Mouse (Mus musculus) hematopoietic stem cell, adult 5-6 weeks (primary cell): ENCODE measurements around the gene Ift52. TPM values are rescaled to one million over a fixed set of nuclear protein-coding genes. Genes with fewer than 3 reads are reported as not detected.
A peak's percentile ranks its signal among the peaks of the same experiment; 100 is the strongest.

Source experiments
- ATAC-seq, 2 experiments: fragments of 125-278 bp in 1 of 2; replicated peaks in 1 of 2; 2 replicates each; pipeline ENCODE4 v1.8.0; 2016 to 2017; ENCODE audit warnings: inconsistent platforms in 2 of 2, mild to moderate bottlenecking in 2 of 2, moderate number of reproducible peaks in 2 of 2, low read depth in 1 of 2, moderate TSS enrichment in 1 of 2; ENCODE audit not compliant: low FRiP score in 2 of 2, poor library complexity in 2 of 2, severe bottlenecking in 2 of 2, insufficient read depth in 1 of 2, low TSS enrichment in 1 of 2
- total RNA-seq: library from RNA; stranded (forward); fragments of 172-1452, 232-1000 nt; gene quantifications from 2 replicates; pipeline ENCODE4 v1.2.3, GENCODE M21; 2017

The Ift52 gene
- 27.9 and 30.3 TPM in 2 replicates for total RNA-seq

- ATAC-seq = peak; percentile 94 to 98
Measured at GRCm38 (mm10) chr2:163016916-163017743, at the start of gene Ift52. Gene Ift52 (plus strand): TSS chr2:163017354.

- peak; percentile 65 to 74 for ATAC-seq
Measured at GRCm38 (mm10) chr2:162968357-162968756, 48.8 kb upstream of the Ift52 start.

- ATAC-seq = no peak
Measured at GRCm38 (mm10) chr2:162969101-162969500, 48.1 kb upstream of the Ift52 start.

- ATAC-seq = no peak
Measured at GRCm38 (mm10) chr2:162970896-162971295, 46.3 kb upstream of the Ift52 start.

GRCm38 (mm10) chr2:162972752-162973151 is 44.4 kb upstream of the Ift52 start:
- ATAC-seq = no peak

GRCm38 (mm10) chr2:162973206-162973605 is 43.9 kb upstream of the Ift52 start:
- no peak for ATAC-seq

- no peak for ATAC-seq
Measured at GRCm38 (mm10) chr2:162973637-162974036, 43.5 kb upstream of the Ift52 start.

GRCm38 (mm10) chr2:162975157-162975775 is 41.9 kb upstream of the Ift52 start:
- ATAC-seq = no peak

GRCm38 (mm10) chr2:162976001-162976400 is 41.2 kb upstream of the Ift52 start:
- peak; percentile 84 to 89 for ATAC-seq

GRCm38 (mm10) chr2:162984381-162984780 is 32.8 kb upstream of the Ift52 start:
- no peak for ATAC-seq

- no peak; a peak in 1 of 4 replicates for ATAC-seq
Measured at GRCm38 (mm10) chr2:162985923-162986322, 31.2 kb upstream of the Ift52 start.

GRCm38 (mm10) chr2:162986764-162987163 is 30.4 kb upstream of the Ift52 start:
- ATAC-seq = no peak

- ATAC-seq = no peak
Measured at GRCm38 (mm10) chr2:162987218-162987617, 29.9 kb upstream of the Ift52 start, which contains the start of gene Sgk2. Gene Sgk2 (plus strand): TSS chr2:162987330.

- no peak for ATAC-seq
Measured at GRCm38 (mm10) chr2:162988235-162988634, 28.9 kb upstream of the Ift52 start.

- no peak for ATAC-seq
Measured at GRCm38 (mm10) chr2:162991394-162992083, 25.6 kb upstream of the Ift52 start.

GRCm38 (mm10) chr2:162992084-162992437 is 25.1 kb upstream of the Ift52 start:
- no peak for ATAC-seq

- no peak for ATAC-seq
Measured at GRCm38 (mm10) chr2:162993881-162994616, 23.1 kb upstream of the Ift52 start.
